Mouse (Mus musculus) telencephalon, adult 2 months (tissue): ENCODE measurements at regions not wholly inside any gene's neighbourhood (a gene's known extent, or its start where the extent isn't known, plus 50 kb on each side); places are given as distances from the start of the nearest gene placed in this dataset.

Experiments used
- DNase-seq: peaks from one replicate; pipeline ENCODE4 v3.0.0-alpha.2; 2011; ENCODE audit warnings: low read depth, low spot score

GRCm38 (mm10) chr16:64068787-64069673 lies 205.1 kb upstream of the Epha3 start:
- peak; percentile 3 for DNase-seq

GRCm38 (mm10) chr16:64062584-64062983 lies 198.6 kb upstream of the Epha3 start:
- DNase-seq: no peak

- DNase-seq: no peak
Measured at GRCm38 (mm10) chr16:64058712-64059111, 194.7 kb upstream of the Epha3 start.

GRCm38 (mm10) chr16:64054346-64054745 lies 190.4 kb upstream of the Epha3 start:
- no peak for DNase-seq

GRCm38 (mm10) chr16:64048026-64048425 lies 184.1 kb upstream of the Epha3 start:
- DNase-seq: no peak

GRCm38 (mm10) chr16:64033049-64033448 lies 169.1 kb upstream of the Epha3 start:
- peak; percentile 8 for DNase-seq

- DNase-seq: no peak
Measured at GRCm38 (mm10) chr16:64023981-64024380, 160.0 kb upstream of the Epha3 start.

GRCm38 (mm10) chr16:64000884-64001283 lies 136.9 kb upstream of the Epha3 start:
- peak; percentile 11 for DNase-seq

- DNase-seq: peak; percentile 13
Measured at GRCm38 (mm10) chr16:63967407-63967806, 103.4 kb upstream of the Epha3 start.

GRCm38 (mm10) chr16:63960786-63961185 lies 96.8 kb upstream of the Epha3 start:
- DNase-seq: no peak

GRCm38 (mm10) chr16:63958154-63958553 lies 94.2 kb upstream of the Epha3 start:
- DNase-seq: peak; percentile 51

GRCm38 (mm10) chr16:63925195-63925594 lies 61.2 kb upstream of the Epha3 start:
- DNase-seq: no peak

GRCm38 (mm10) chr16:63921146-63921545 lies 57.2 kb upstream of the Epha3 start:
- no peak for DNase-seq
